Mouse (Mus musculus) embryo, embryonic 10.5 days (tissue): ENCODE data around the gene Rev1.
"Not testable (repeated sequence)": the region's sequence is repeated elsewhere in the genome, so short reads cannot be mapped to it uniquely, and the experiment has no call there.

Source experiments
- DNase-seq: peaks from one replicate; pipeline ENCODE4 v3.0.0-alpha.2; 2015; ENCODE audit warnings: low spot score

Rev1 gene

GRCm38 (mm10) chr1:38067276-38067675, 62.3 kb downstream of the Rev1 start:
- DNase-seq = no peak

GRCm38 (mm10) chr1:38062156-38062555, 67.4 kb downstream of the Rev1 start:
- not testable (repeated sequence) for DNase-seq

GRCm38 (mm10) chr1:38058417-38058816, 71.2 kb downstream of the Rev1 start:
- no peak for DNase-seq

GRCm38 (mm10) chr1:38055176-38055575, 74.4 kb downstream of the Rev1 start:
- no peak for DNase-seq

GRCm38 (mm10) chr1:38049562-38049961, 80.0 kb downstream of the Rev1 start:
- DNase-seq = no peak

GRCm38 (mm10) chr1:38048121-38048520, 81.5 kb downstream of the Rev1 start:
- DNase-seq = no peak

GRCm38 (mm10) chr1:38038898-38039297, 90.7 kb downstream of the Rev1 start:
- no peak for DNase-seq

- no peak for DNase-seq
Observed at GRCm38 (mm10) chr1:38037375-38037774, 92.2 kb downstream of the Rev1 start.

- DNase-seq = no peak
Observed at GRCm38 (mm10) chr1:38035521-38035920, 94.1 kb downstream of the Rev1 start.

GRCm38 (mm10) chr1:38031391-38031790, 98.2 kb downstream of the Rev1 start:
- DNase-seq = no peak

- no peak for DNase-seq
Observed at GRCm38 (mm10) chr1:38027301-38027700, 102.3 kb downstream of the Rev1 start.

GRCm38 (mm10) chr1:38014551-38015203, 114.9 kb downstream of the Rev1 start:
- no peak for DNase-seq

- DNase-seq = no peak
Observed at GRCm38 (mm10) chr1:38012509-38012908, 117.1 kb downstream of the Rev1 start.

- DNase-seq = no peak
Observed at GRCm38 (mm10) chr1:38012104-38012503, 117.5 kb downstream of the Rev1 start.

- DNase-seq = no peak
Observed at GRCm38 (mm10) chr1:38011647-38012046, 118.0 kb downstream of the Rev1 start.

GRCm38 (mm10) chr1:38006741-38007140, 122.9 kb downstream of the Rev1 start:
- DNase-seq = no peak

GRCm38 (mm10) chr1:38003046-38003445, 126.6 kb downstream of the Rev1 start:
- DNase-seq = no peak
